Mouse (Mus musculus): ENCODE data around the gene Rab22a. TPM values are rescaled to one million over a fixed set of nuclear protein-coding genes. Genes with fewer than 3 reads are reported as not detected.
A peak's percentile ranks its signal among the peaks of the same experiment; 100 is the strongest.
"Not testable (repeated sequence)": the region's sequence is repeated elsewhere in the genome, so short reads cannot be mapped to it uniquely, and the experiment has no call there.

Rab22a gene
- polyA plus RNA-seq, 1 experiment from 2014 or later, result 42.5 TPM

- no peak overlapping the region for H3K9ac ChIP-seq (replicated peaks)
- no peaks in the 10 kb centered on the region for H3K9me3 ChIP-seq
- WGBS, result 93% methylated on average over 12 of the region's 12 CpGs
- no peaks in the 10 kb centered on the region for H3K27me3 ChIP-seq
- ATAC-seq (ENCODE audit: low FRiP score, low read depth), result no peak
- H3K27ac ChIP-seq (replicated peaks), result no peak overlapping the region
- H3K4me1 ChIP-seq, result no peaks in the 10 kb centered on the region
- no peak overlapping the region for H3K4me2 ChIP-seq (replicated peaks)
- H3K36me3 ChIP-seq, result peaks cover 59% of the 10 kb centered on the region
- H3K4me3 ChIP-seq, result no peak overlapping the region
Observed at GRCm38 (mm10) chr2:173702867-173703237, 43.3 kb downstream of the Rab22a start.

- H3K4me2 ChIP-seq (replicated peaks), result no peak overlapping the region
- H3K27me3 ChIP-seq, result no peaks in the 10 kb centered on the region
- no peaks in the 10 kb centered on the region for H3K4me1 ChIP-seq
- no peak overlapping the region for H3K9ac ChIP-seq (replicated peaks)
- no peak overlapping the region for H3K27ac ChIP-seq (replicated peaks)
- H3K9me3 ChIP-seq, result no peaks in the 10 kb centered on the region
- ATAC-seq (ENCODE audit: low FRiP score, low read depth), result no peak
- no peak overlapping the region for H3K4me3 ChIP-seq
- H3K36me3 ChIP-seq, result peaks cover 30% of the 10 kb centered on the region
- 88% methylated on average over 15 of the region's 15 CpGs for WGBS
Observed at GRCm38 (mm10) chr2:173705827-173706551, 46.4 kb downstream of the Rab22a start.

- not testable (repeated sequence) for ATAC-seq (ENCODE audit: low FRiP score, low read depth); H3K27me3 ChIP-seq
Observed at GRCm38 (mm10) chr2:173707626-173708025, 48.1 kb downstream of the Rab22a start.

GRCm38 (mm10) chr2:173710193-173710592, 50.6 kb downstream of the Rab22a start:
- no peak overlapping the region for H3K9ac ChIP-seq (replicated peaks)
- no peak overlapping the region for H3K27ac ChIP-seq (replicated peaks)
- 0 out of 2 replicates have a peak, but pooled peaks cover 3% of the 10 kb centered on the region for H3K36me3 ChIP-seq
- no peaks in the 10 kb centered on the region for H3K27me3 ChIP-seq
- H3K4me1 ChIP-seq, result peaks cover 21% of the 10 kb centered on the region
- H3K4me3 ChIP-seq, result no peak overlapping the region
- ATAC-seq (ENCODE audit: low FRiP score, low read depth), result no peak
- no peaks in the 10 kb centered on the region for H3K9me3 ChIP-seq
- H3K4me2 ChIP-seq (replicated peaks), result no peak overlapping the region
- WGBS, result 87% methylated on average over 6 of the region's 6 CpGs

More at GRCm38 (mm10) chr2:173707626-173708025, 48.1 kb downstream of the Rab22a start:
- H3K4me1 ChIP-seq; H3K9ac ChIP-seq (replicated peaks); H3K4me3 ChIP-seq; H3K27ac ChIP-seq (replicated peaks); H3K9me3 ChIP-seq; H3K4me2 ChIP-seq (replicated peaks): not testable (repeated sequence)
- H3K36me3 ChIP-seq, result peaks cover 14% of the 10 kb centered on the region

- no peaks in the 10 kb centered on the region for H3K27me3 ChIP-seq
- peaks cover 24% of the 10 kb centered on the region for H3K4me1 ChIP-seq
- ATAC-seq (ENCODE audit: low FRiP score, low read depth), result no peak
- H3K9me3 ChIP-seq, result no peaks in the 10 kb centered on the region
- WGBS, result 56% methylated on average over 10 of the region's 10 CpGs
- peak overlapping the region; percentile 46 for H3K27ac ChIP-seq (replicated peaks)
- no peak overlapping the region for H3K9ac ChIP-seq (replicated peaks)
- no peak overlapping the region for H3K4me2 ChIP-seq (replicated peaks)
- no peak overlapping the region for H3K4me3 ChIP-seq
- 0 out of 2 replicates have a peak, but pooled peaks cover 1% of the 10 kb centered on the region for H3K36me3 ChIP-seq
Observed at GRCm38 (mm10) chr2:173712656-173713055, 53.1 kb downstream of the Rab22a start.

GRCm38 (mm10) chr2:173713241-173713640, 53.7 kb downstream of the Rab22a start:
- no peak overlapping the region for H3K4me2 ChIP-seq (replicated peaks)
- no peak overlapping the region for H3K9ac ChIP-seq (replicated peaks)
- H3K4me1 ChIP-seq, result peaks cover 24% of the 10 kb centered on the region
- ATAC-seq (ENCODE audit: low FRiP score, low read depth), result no peak
- 76% methylated on average over 4 of the region's 4 CpGs for WGBS
- no peak overlapping the region for H3K4me3 ChIP-seq
- no peaks in the 10 kb centered on the region for H3K9me3 ChIP-seq
- H3K27ac ChIP-seq (replicated peaks), result peak overlapping the region; percentile 46; the same call in 1 of the 2 replicates
- no peaks in the 10 kb centered on the region for H3K27me3 ChIP-seq
- no peaks in the 10 kb centered on the region for H3K36me3 ChIP-seq

- peak; percentile 35; the same call in 1 of the 2 replicates for ATAC-seq (ENCODE audit: low FRiP score, low read depth)
- 51% methylated on average over 8 of the region's 8 CpGs for WGBS
- Histone ChIP-seq H3K9me3 (no peaks in the 10 kb centered on the region), H3K9ac (replicated peaks) (no peak overlapping the region), H3K27me3 (no peaks in the 10 kb centered on the region), H3K4me3 (no peak overlapping the region), H3K4me1 (peaks cover 24% of the 10 kb centered on the region), H3K27ac (replicated peaks) (peak overlapping the region; percentile 64), H3K4me2 (replicated peaks) (no peak overlapping the region), H3K36me3 (no peaks in the 10 kb centered on the region)
Observed at GRCm38 (mm10) chr2:173714620-173715218, 55.2 kb downstream of the Rab22a start.

- Histone ChIP-seq H3K4me3 (no peak overlapping the region), H3K27ac (replicated peaks) (no peak overlapping the region), H3K9ac (replicated peaks) (no peak overlapping the region), H3K4me1 (peaks cover 24% of the 10 kb centered on the region), H3K36me3 (no peaks in the 10 kb centered on the region), H3K4me2 (replicated peaks) (no peak overlapping the region), H3K27me3 (no peaks in the 10 kb centered on the region), H3K9me3 (no peaks in the 10 kb centered on the region)
- no peak for ATAC-seq (ENCODE audit: low FRiP score, low read depth)
- WGBS, result 95% methylated on average over 5 of the region's 5 CpGs
Observed at GRCm38 (mm10) chr2:173716966-173717365, 57.4 kb downstream of the Rab22a start.

GRCm38 (mm10) chr2:173719115-173719514, 59.6 kb downstream of the Rab22a start, which contains the start of gene 1700010B08Rik:
Gene 1700010B08Rik, plus strand, starts transcription at chr2:173719415.
- not testable (repeated sequence) for H3K9ac ChIP-seq (replicated peaks); H3K4me2 ChIP-seq (replicated peaks); H3K36me3 ChIP-seq; ATAC-seq (ENCODE audit: low FRiP score, low read depth); H3K9me3 ChIP-seq; H3K27me3 ChIP-seq; H3K27ac ChIP-seq (replicated peaks); H3K4me3 ChIP-seq
- 86% methylated on average over 6 of the region's 7 CpGs for WGBS
- H3K4me1 ChIP-seq, result peaks cover 13% of the 10 kb centered on the region

- no peak overlapping the region for H3K9ac ChIP-seq (replicated peaks)
- H3K27me3 ChIP-seq, result no peaks in the 10 kb centered on the region
- no peaks in the 10 kb centered on the region for H3K9me3 ChIP-seq
- H3K4me3 ChIP-seq, result no peak overlapping the region
- H3K27ac ChIP-seq (replicated peaks), result no peak overlapping the region
- no peaks in the 10 kb centered on the region for H3K36me3 ChIP-seq
- WGBS, result 79% methylated on average over 11 of the region's 11 CpGs
- H3K4me2 ChIP-seq (replicated peaks), result no peak overlapping the region
- no peak for ATAC-seq (ENCODE audit: low FRiP score, low read depth)
- H3K4me1 ChIP-seq, result no peaks in the 10 kb centered on the region
Observed at GRCm38 (mm10) chr2:173722251-173722857, 62.8 kb downstream of the Rab22a start.

GRCm38 (mm10) chr2:173724382-173724781, 64.8 kb downstream of the Rab22a start:
- H3K4me1 ChIP-seq, result no peaks in the 10 kb centered on the region
- no peak overlapping the region for H3K4me3 ChIP-seq
- no peaks in the 10 kb centered on the region for H3K9me3 ChIP-seq
- no peaks in the 10 kb centered on the region for H3K36me3 ChIP-seq
- no peaks in the 10 kb centered on the region for H3K27me3 ChIP-seq
- no peak for ATAC-seq (ENCODE audit: low FRiP score, low read depth)
- H3K27ac ChIP-seq (replicated peaks), result no peak overlapping the region
- H3K9ac ChIP-seq (replicated peaks), result no peak overlapping the region
- H3K4me2 ChIP-seq (replicated peaks), result no peak overlapping the region
- 57% methylated on average over 14 of the region's 14 CpGs for WGBS
